Comparison of ENCODE assay signal across 9 mouse cellular contexts in genomic region chr11:98027785-98028184, GRCm38 (mm10). TPM values are rescaled to one million over a fixed set of nuclear protein-coding genes. Genes with fewer than 3 reads are reported as not detected.
DNase-seq lines count a peak whose midpoint lies in the region; ATAC-seq and TF ChIP-seq lines count a peak whose summit lies in the region.
"Had no signal": no experiment of that assay in that cellular context is flagged by ENCODE, and none has a peak within 500 bp of the region (broad histone marks: within the 10 kb centered on the region; RNA-seq: fewer than 3 reads in every experiment).

No protein-coding gene starts in this region.

- H3K9me3 ChIP-seq in liver, embryonic 13.5 days (replicated peaks): no peaks in the 10 kb centered on the region

- DNase-seq in gastrocnemius, adult 2 months: no peak
- no peak for DNase-seq in gastrocnemius, adult 18-20 months (ENCODE audit: low spot score)
- no peak for DNase-seq in thymus, adult 2 months
- DNase-seq in thymus, adult 18-20 months: no peak
- no peak for DNase-seq in liver, embryonic 13.5 days
- no peak for DNase-seq in right cerebral cortex, postnatal 36 days (ENCODE audit: low spot score in 2 of 2)
- DNase-seq in spleen, postnatal 4 days (ENCODE audit: low spot score in 2 of 2): no peak
- DNase-seq in thymus, postnatal 0 days (ENCODE audit: low spot score): no peak
- DNase-seq: B cell, adult 2 months had no signal

- ATAC-seq in liver, embryonic 13.5 days (ENCODE audit: low read depth): no peak

- H3K27ac ChIP-seq in gastrocnemius, adult 2 months: peak overlapping the region; percentile 97
- H3K27ac ChIP-seq in thymus, adult 2 months (ENCODE audit: control insufficient read depth, insufficient read depth, low read length): no peak overlapping the region
- peak overlapping the region; percentile 88 for H3K27ac ChIP-seq in liver, embryonic 13.5 days

- H3K27me3 ChIP-seq in thymus, adult 2 months (ENCODE audit: control insufficient read depth, insufficient read depth, low read length): no peaks in the 10 kb centered on the region
- peaks cover 9% of the 10 kb centered on the region for H3K27me3 ChIP-seq in liver, embryonic 13.5 days

- no peak for TF ChIP-seq CTCF in gastrocnemius, adult 2 months (IDR thresholded peaks at IDR 0.05)
- no peak for TF ChIP-seq CTCF in thymus, adult 2 months (IDR thresholded peaks at IDR 0.05; ENCODE audit: borderline replicate concordance, control insufficient read depth, extremely low read depth, insufficient read depth, low read length, poor library complexity)

- peaks cover 9% of the 10 kb centered on the region for H3K4me1 ChIP-seq in thymus, adult 2 months (replicated peaks; ENCODE audit: control insufficient read depth, insufficient read depth, low read length)
- peaks cover 31% of the 10 kb centered on the region for H3K4me1 ChIP-seq in liver, embryonic 13.5 days (replicated peaks)

- H3K4me2 ChIP-seq in liver, embryonic 13.5 days: peak overlapping the region; percentile 82

- TF ChIP-seq POLR2A in thymus, adult 2 months (IDR thresholded peaks at IDR 0.05; ENCODE audit: control insufficient read depth, extremely low read depth, insufficient read depth, low read length, poor library complexity): no peak

- WGBS in thymus, adult 2 months: 23% methylated on average over 7 of the region's 7 CpGs
- 9% methylated on average over 7 of the region's 7 CpGs for WGBS in liver, embryonic 13.5 days (ENCODE audit: insufficient replicate concordance)

- H3K4me3 ChIP-seq in gastrocnemius, adult 2 months: peak overlapping the region; percentile 81
- H3K4me3 ChIP-seq in thymus, adult 2 months (ENCODE audit: control insufficient read depth, insufficient read depth, low read length): peak overlapping the region; percentile 96; the same call in 1 of the 2 replicates
- peak overlapping the region; percentile 98 for H3K4me3 ChIP-seq in liver, embryonic 13.5 days (replicated peaks)

- intact Hi-C loops in gastrocnemius, adult 2 months (cut with DNase I): loop anchor here (5.0 kb wide), 2 partner anchors 120 to 175 kb away; partner anchors contain the start of gene Cdk12

- H3K36me3 ChIP-seq in thymus, adult 2 months (ENCODE audit: control insufficient read depth, insufficient read depth, low read length): peaks cover 30% of the 10 kb centered on the region
- peaks cover 34% of the 10 kb centered on the region for H3K36me3 ChIP-seq in liver, embryonic 13.5 days

- peak overlapping the region; percentile 99 for H3K9ac ChIP-seq in liver, embryonic 13.5 days

RNA-seq across cellular contexts. Expression of gene Rpl19, which starts 1.3 kb away (rescaled TPM):
- total RNA-seq in gastrocnemius, adult 2 months (2021): 100 to 1,000 TPM; 404 to 490 TPM
- 100 to 1,000 TPM; 457 to 462 TPM for total RNA-seq in gastrocnemius, adult 18-20 months (2021)
- polyA plus RNA-seq in thymus, adult 2 months (2012; rRNA removed): 1,012 and 1,033 TPM in 2 replicates
- 791 and 820 TPM in 2 replicates for polyA plus RNA-seq in liver, embryonic 13.5 days (2015; fragmentation: Nextera tagmentation; extraction: Ambion mirVana)
- polyA plus RNA-seq in thymus, postnatal 0 days (2015; fragmentation: Nextera tagmentation; extraction: Ambion mirVana): 1,510 and 1,580 TPM in 2 replicates

RNA-seq across cellular contexts. Expression of gene Cacnb1, which starts 5.0 kb away (rescaled TPM):
- 100 to 1,000 TPM; 199 to 214 TPM for total RNA-seq in gastrocnemius, adult 2 months (2021)
- total RNA-seq in gastrocnemius, adult 18-20 months (2021): 100 to 1,000 TPM; 167 to 198 TPM
- 27.1 and 32.9 TPM in 2 replicates for polyA plus RNA-seq in thymus, adult 2 months (2012; rRNA removed)
- 0.73 and 0.88 TPM in 2 replicates for polyA plus RNA-seq in liver, embryonic 13.5 days (2015; fragmentation: Nextera tagmentation; extraction: Ambion mirVana)
- 3.9 and 5.0 TPM in 2 replicates for polyA plus RNA-seq in thymus, postnatal 0 days (2015; fragmentation: Nextera tagmentation; extraction: Ambion mirVana)

RNA-seq across cellular contexts. Expression of gene Stac2, which starts 25.5 kb away (rescaled TPM):
- under 1 TPM in 1 of 2 experiments, not detected in 1; 0.11 TPM for total RNA-seq in gastrocnemius, adult 2 months (2021)
- under 1 TPM; 0.14 to 0.16 TPM for total RNA-seq in gastrocnemius, adult 18-20 months (2021)
- polyA plus RNA-seq in thymus, adult 2 months (2012; rRNA removed): 0.50 and 0.55 TPM in 2 replicates
- polyA plus RNA-seq in liver, embryonic 13.5 days (2015; fragmentation: Nextera tagmentation; extraction: Ambion mirVana): 0.05 TPM in 1 of 2 replicates, not detected in the other
- 0.23 and 0.45 TPM in 2 replicates for polyA plus RNA-seq in thymus, postnatal 0 days (2015; fragmentation: Nextera tagmentation; extraction: Ambion mirVana)

RNA-seq across cellular contexts. Expression of gene Arl5c, which starts 31.8 kb away (rescaled TPM):
- total RNA-seq in gastrocnemius, adult 2 months (2021): under 1 TPM; 0.31 to 0.47 TPM
- total RNA-seq in gastrocnemius, adult 18-20 months (2021): under 1 TPM in 1 of 2 experiments, not detected in 1; 0.26 TPM
- polyA plus RNA-seq in thymus, adult 2 months (2012; rRNA removed): 181 and 217 TPM in 2 replicates
- 10.8 and 12.8 TPM in 2 replicates for polyA plus RNA-seq in liver, embryonic 13.5 days (2015; fragmentation: Nextera tagmentation; extraction: Ambion mirVana)
- 201 and 211 TPM in 2 replicates for polyA plus RNA-seq in thymus, postnatal 0 days (2015; fragmentation: Nextera tagmentation; extraction: Ambion mirVana)

RNA-seq across cellular contexts. Expression of gene Plxdc1, which starts 41.5 kb away (rescaled TPM):
- 1 to 10 TPM; 3.0 to 3.1 TPM for total RNA-seq in gastrocnemius, adult 2 months (2021)
- total RNA-seq in gastrocnemius, adult 18-20 months (2021): 1 to 10 TPM; 2.1 to 2.6 TPM
- 77.5 and 94.1 TPM in 2 replicates for polyA plus RNA-seq in thymus, adult 2 months (2012; rRNA removed)
- polyA plus RNA-seq in liver, embryonic 13.5 days (2015; fragmentation: Nextera tagmentation; extraction: Ambion mirVana): 0.45 and 0.58 TPM in 2 replicates
- 36.6 and 42.0 TPM in 2 replicates for polyA plus RNA-seq in thymus, postnatal 0 days (2015; fragmentation: Nextera tagmentation; extraction: Ambion mirVana)
